Mouse (Mus musculus): Measurements from ENCODE around the gene Crb1. TPM values are rescaled to one million over a fixed set of nuclear protein-coding genes. Genes with fewer than 3 reads are reported as not detected.

Crb1 gene
- polyA plus RNA-seq, 1 experiment from 2014 or later: 0.15 TPM

- Histone ChIP-seq H3K4me3 (replicated peaks) (no peak overlapping the region), H3K36me3 (no peaks in the 10 kb centered on the region), H3K4me2 (no peak overlapping the region), H3K9ac (no peak overlapping the region), H3K27ac (no peak overlapping the region), H3K4me1 (no peaks in the 10 kb centered on the region), H3K27me3 (replicated peaks) (no peaks in the 10 kb centered on the region), H3K9me3 (no peaks in the 10 kb centered on the region)
- WGBS: 28% methylated on average over 4 of the region's 4 CpGs
- ATAC-seq (ENCODE audit: insufficient read depth, low FRiP score, low read depth): peak; percentile 27
These were observed 2.7 kb upstream of the Crb1 start for GRCm38 (mm10) chr1:139379621-139379984.

GRCm38 (mm10) chr1:139378861-139379620, 2.1 kb upstream of the Crb1 start:
- 27% methylated on average over 11 of the region's 11 CpGs for WGBS
- no peaks in the 10 kb centered on the region for H3K9me3 ChIP-seq

GRCm38 (mm10) chr1:139375900-139376299, 1.0 kb downstream of the Crb1 start:
- Histone ChIP-seq H3K36me3 (no peaks in the 10 kb centered on the region), H3K9ac (no peak overlapping the region), H3K4me2 (no peak overlapping the region), H3K27me3 (replicated peaks) (no peaks in the 10 kb centered on the region), H3K9me3 (no peaks in the 10 kb centered on the region), H3K27ac (no peak overlapping the region), H3K4me3 (replicated peaks) (no peak overlapping the region), H3K4me1 (no peaks in the 10 kb centered on the region)
- no peak for ATAC-seq (ENCODE audit: insufficient read depth, low FRiP score, low read depth)
- WGBS: 32% methylated on average over 6 of the region's 6 CpGs

More at GRCm38 (mm10) chr1:139378861-139379620, 2.1 kb upstream of the Crb1 start:
- H3K4me3 ChIP-seq (replicated peaks): no peak overlapping the region
- H3K36me3 ChIP-seq: no peaks in the 10 kb centered on the region
- H3K27ac ChIP-seq: no peak overlapping the region
- no peak overlapping the region for H3K4me2 ChIP-seq
- H3K4me1 ChIP-seq: no peaks in the 10 kb centered on the region
- no peaks in the 10 kb centered on the region for H3K27me3 ChIP-seq (replicated peaks)
- peak; percentile 68 for ATAC-seq (ENCODE audit: insufficient read depth, low FRiP score, low read depth)
- H3K9ac ChIP-seq: no peak overlapping the region

GRCm38 (mm10) chr1:139371341-139371740, 5.6 kb downstream of the Crb1 start:
- 64% methylated on average over 6 of the region's 6 CpGs for WGBS
- no peak for ATAC-seq (ENCODE audit: insufficient read depth, low FRiP score, low read depth)
- H3K27ac ChIP-seq: no peak overlapping the region
- H3K36me3 ChIP-seq: no peaks in the 10 kb centered on the region
- H3K9me3 ChIP-seq: no peaks in the 10 kb centered on the region
- H3K4me2 ChIP-seq: no peak overlapping the region
- no peak overlapping the region for H3K9ac ChIP-seq
- no peaks in the 10 kb centered on the region for H3K27me3 ChIP-seq (replicated peaks)
- no peaks in the 10 kb centered on the region for H3K4me1 ChIP-seq
- H3K4me3 ChIP-seq (replicated peaks): no peak overlapping the region

GRCm38 (mm10) chr1:139348566-139348965, 28.3 kb downstream of the Crb1 start:
- no peak overlapping the region for H3K4me2 ChIP-seq
- ATAC-seq (ENCODE audit: insufficient read depth, low FRiP score, low read depth): no peak
- H3K4me1 ChIP-seq: no peaks in the 10 kb centered on the region
- H3K9ac ChIP-seq: no peak overlapping the region
- H3K27me3 ChIP-seq (replicated peaks): no peaks in the 10 kb centered on the region
- no peak overlapping the region for H3K27ac ChIP-seq
- 47% methylated on average over 4 of the region's 4 CpGs for WGBS
- no peaks in the 10 kb centered on the region for H3K9me3 ChIP-seq
- no peaks in the 10 kb centered on the region for H3K36me3 ChIP-seq
- H3K4me3 ChIP-seq (replicated peaks): no peak overlapping the region

- no peak overlapping the region for H3K9ac ChIP-seq
- H3K4me3 ChIP-seq (replicated peaks): no peak overlapping the region
- H3K36me3 ChIP-seq: no peaks in the 10 kb centered on the region
- H3K4me1 ChIP-seq: no peaks in the 10 kb centered on the region
- no peak for ATAC-seq (ENCODE audit: insufficient read depth, low FRiP score, low read depth)
- H3K4me2 ChIP-seq: no peak overlapping the region
- H3K27me3 ChIP-seq (replicated peaks): no peaks in the 10 kb centered on the region
- H3K27ac ChIP-seq: no peak overlapping the region
- no peaks in the 10 kb centered on the region for H3K9me3 ChIP-seq
- 70% methylated on average over 11 of the region's 11 CpGs for WGBS
These were observed 30.1 kb downstream of the Crb1 start for GRCm38 (mm10) chr1:139346602-139347371.

- H3K9me3 ChIP-seq: no peaks in the 10 kb centered on the region
- WGBS: 82% methylated on average over 6 of the region's 6 CpGs
- no peak overlapping the region for H3K9ac ChIP-seq
- H3K27me3 ChIP-seq (replicated peaks): no peaks in the 10 kb centered on the region
- no peak overlapping the region for H3K4me2 ChIP-seq
- no peak overlapping the region for H3K27ac ChIP-seq
- no peaks in the 10 kb centered on the region for H3K4me1 ChIP-seq
- no peak overlapping the region for H3K4me3 ChIP-seq (replicated peaks)
- H3K36me3 ChIP-seq: no peaks in the 10 kb centered on the region
- no peak for ATAC-seq (ENCODE audit: insufficient read depth, low FRiP score, low read depth)
These were observed 30.8 kb downstream of the Crb1 start for GRCm38 (mm10) chr1:139346030-139346601.

- Histone ChIP-seq H3K4me2 (no peak overlapping the region), H3K9me3 (no peaks in the 10 kb centered on the region), H3K27ac (no peak overlapping the region), H3K36me3 (no peaks in the 10 kb centered on the region), H3K4me1 (no peaks in the 10 kb centered on the region), H3K27me3 (replicated peaks) (no peaks in the 10 kb centered on the region), H3K9ac (no peak overlapping the region), H3K4me3 (replicated peaks) (no peak overlapping the region)
- 19% methylated on average over 1 of the region's 2 CpGs for WGBS
- ATAC-seq (ENCODE audit: insufficient read depth, low FRiP score, low read depth): no peak
These were observed 36.6 kb downstream of the Crb1 start for GRCm38 (mm10) chr1:139340178-139340859.

- no peaks in the 10 kb centered on the region for H3K27me3 ChIP-seq (replicated peaks)
- 83% methylated on average over 2 of the region's 2 CpGs for WGBS
- H3K36me3 ChIP-seq: no peaks in the 10 kb centered on the region
These were observed 39.9 kb downstream of the Crb1 start for GRCm38 (mm10) chr1:139336997-139337396.

GRCm38 (mm10) chr1:139328811-139329210, 48.1 kb downstream of the Crb1 start:
- 75% methylated on average over 1 of the region's 1 CpGs for WGBS
- Histone ChIP-seq H3K4me2 (no peak overlapping the region), H3K27ac (no peak overlapping the region), H3K9me3 (no peaks in the 10 kb centered on the region), H3K4me1 (no peaks in the 10 kb centered on the region), H3K9ac (no peak overlapping the region), H3K4me3 (replicated peaks) (no peak overlapping the region), H3K27me3 (replicated peaks) (no peaks in the 10 kb centered on the region), H3K36me3 (no peaks in the 10 kb centered on the region)
- no peak for ATAC-seq (ENCODE audit: insufficient read depth, low FRiP score, low read depth)

More at GRCm38 (mm10) chr1:139336997-139337396, 39.9 kb downstream of the Crb1 start:
- Histone ChIP-seq H3K27ac (no peak overlapping the region), H3K9me3 (no peaks in the 10 kb centered on the region), H3K4me1 (no peaks in the 10 kb centered on the region), H3K9ac (no peak overlapping the region), H3K4me2 (no peak overlapping the region), H3K4me3 (replicated peaks) (no peak overlapping the region)
- ATAC-seq (ENCODE audit: insufficient read depth, low FRiP score, low read depth): no peak

- 72% methylated on average over 5 of the region's 5 CpGs for WGBS
These were observed 48.6 kb downstream of the Crb1 start for GRCm38 (mm10) chr1:139328286-139328685.

More at GRCm38 (mm10) chr1:139328286-139328685, 48.6 kb downstream of the Crb1 start:
- no peak for ATAC-seq (ENCODE audit: insufficient read depth, low FRiP score, low read depth)
- H3K4me2 ChIP-seq: no peak overlapping the region
- no peaks in the 10 kb centered on the region for H3K36me3 ChIP-seq
- no peak overlapping the region for H3K9ac ChIP-seq
- H3K27ac ChIP-seq: no peak overlapping the region
- no peak overlapping the region for H3K4me3 ChIP-seq (replicated peaks)
- no peaks in the 10 kb centered on the region for H3K9me3 ChIP-seq
- no peaks in the 10 kb centered on the region for H3K4me1 ChIP-seq
- H3K27me3 ChIP-seq (replicated peaks): no peaks in the 10 kb centered on the region
